Mouse (Mus musculus): ENCODE measurements around the gene Prkd3. TPM values are rescaled to one million over a fixed set of nuclear protein-coding genes. Genes with fewer than 3 reads are reported as not detected.

Gene Prkd3
- 34.4 and 42.7 TPM in 2 replicates for polyA plus RNA-seq (2016; fragmentation: Nextera tagmentation; extraction: Ambion mirVana)

DNA sequence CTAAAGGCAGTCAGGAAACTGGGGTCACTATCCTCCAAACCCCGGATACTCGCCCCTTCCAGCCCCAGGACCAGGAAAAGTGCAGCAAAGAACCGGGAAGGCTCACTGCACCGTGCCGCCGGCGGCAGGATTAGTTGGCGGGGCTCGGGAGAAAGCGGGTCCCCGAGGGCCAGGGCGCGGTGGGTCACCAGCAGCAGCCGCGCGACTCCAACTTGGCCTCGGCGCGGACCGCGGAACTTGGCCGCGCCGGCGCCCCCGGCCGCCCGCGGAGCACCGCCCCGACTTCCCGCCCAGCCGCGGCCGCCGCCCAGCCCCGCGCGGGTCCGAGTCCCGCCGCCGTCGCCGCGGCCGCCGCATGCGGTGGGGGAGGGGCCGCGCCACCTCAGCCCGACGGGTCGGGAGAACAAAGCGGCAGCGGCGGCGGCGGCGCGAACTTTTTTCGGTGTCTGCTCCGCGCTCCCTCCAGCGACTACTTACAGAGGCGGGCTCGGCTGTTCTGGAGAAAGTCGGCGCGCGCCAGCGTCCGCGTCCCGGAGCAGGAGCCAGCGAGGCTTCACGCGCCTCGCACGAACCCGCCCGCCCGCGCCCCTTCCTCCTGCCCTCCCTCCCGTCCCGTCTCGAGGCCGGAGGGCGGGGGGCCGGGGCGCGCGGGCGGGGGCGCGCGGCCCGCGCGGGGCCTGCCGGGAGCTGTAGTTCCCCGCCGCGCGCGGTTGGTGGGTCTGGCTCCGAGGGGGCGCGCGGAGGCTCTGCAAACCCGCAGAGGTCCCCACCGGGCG lies at the start of gene Prkd3:
Gene Prkd3 (minus strand): TSS at position 609 of the 776 bp plus-strand sequence.
- Histone ChIP-seq H3K27ac (peak within 1 kb of the TSS; percentile 98), H3K27me3 (ENCODE audit: insufficient read depth, poor library complexity, severe bottlenecking) (peaks cover 20% of the 10 kb centered on the region), H3K9me3 (no peaks in the 10 kb centered on the region), H3K4me1 (replicated peaks) (peaks cover 25% of the 10 kb centered on the region), H3K4me3 (peak within 1 kb of the TSS; percentile 88), H3K36me3 (0 out of 2 replicates have a peak, but pooled peaks cover under 1% of the 10 kb centered on the region)
- under 1% methylated on average over 100 of the region's 113 CpGs for WGBS
- DNase-seq (ENCODE audit: low spot score) = peak; percentile 82

GRCm38 (mm10) chr17:79069766-79070480 lies 49.3 kb upstream of the Prkd3 start:
- no peaks in the 10 kb centered on the region for H3K27me3 ChIP-seq (ENCODE audit: insufficient read depth, poor library complexity, severe bottlenecking)
- H3K4me3 ChIP-seq = no peak overlapping the region
- H3K9me3 ChIP-seq = no peaks in the 10 kb centered on the region
- WGBS = 89% methylated on average over 14 of the region's 14 CpGs
- peaks cover 6% of the 10 kb centered on the region; the same call in 1 of the 2 replicates for H3K4me1 ChIP-seq (replicated peaks)
- DNase-seq (ENCODE audit: low spot score) = no peak
- H3K36me3 ChIP-seq = no peaks in the 10 kb centered on the region
- peak overlapping the region; percentile 2; the same call in 1 of the 2 replicates for H3K27ac ChIP-seq

DNA sequence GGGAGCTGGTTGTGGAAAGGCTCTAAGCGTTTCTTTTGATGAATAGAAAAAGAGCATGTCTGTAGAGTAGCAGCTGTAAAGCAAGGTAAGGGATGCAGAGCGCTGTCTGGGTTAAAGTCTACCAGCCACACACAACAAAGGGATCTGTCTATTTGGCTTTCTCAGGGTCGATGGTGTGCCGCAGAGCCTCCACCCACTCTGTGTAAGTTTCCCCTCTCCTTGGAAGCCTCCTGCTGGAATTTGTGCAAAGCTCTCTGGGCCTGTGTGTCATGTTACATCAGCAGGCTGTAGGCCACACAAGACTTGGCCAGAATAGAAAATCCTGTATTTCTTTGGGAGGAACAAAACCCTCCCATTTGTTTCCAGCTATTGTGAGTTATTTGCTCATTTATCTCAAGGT lies 48.4 kb upstream of the Prkd3 start:
- WGBS = 33% methylated on average over 4 of the region's 4 CpGs
- peak overlapping the region; percentile 64; the same call in 1 of the 2 replicates for H3K27ac ChIP-seq
- DNase-seq (ENCODE audit: low spot score) = peak; percentile 30

GRCm38 (mm10) chr17:79068581-79068980 lies 48.0 kb upstream of the Prkd3 start:
- Histone ChIP-seq H3K9me3 (no peaks in the 10 kb centered on the region), H3K4me3 (no peak overlapping the region), H3K27me3 (ENCODE audit: insufficient read depth, poor library complexity, severe bottlenecking) (no peaks in the 10 kb centered on the region), H3K4me1 (replicated peaks) (peaks cover 6% of the 10 kb centered on the region; the same call in 1 of the 2 replicates), H3K27ac (peak overlapping the region; percentile 64; the same call in 1 of the 2 replicates), H3K36me3 (no peaks in the 10 kb centered on the region)
- WGBS = 77% methylated on average over 7 of the region's 7 CpGs
- DNase-seq (ENCODE audit: low spot score) = no peak

More for the DNA sequence above, 48.4 kb upstream of the Prkd3 start:
- Histone ChIP-seq H3K4me3 (no peak overlapping the region), H3K36me3 (no peaks in the 10 kb centered on the region), H3K27me3 (ENCODE audit: insufficient read depth, poor library complexity, severe bottlenecking) (no peaks in the 10 kb centered on the region), H3K4me1 (replicated peaks) (peaks cover 6% of the 10 kb centered on the region; the same call in 1 of the 2 replicates), H3K9me3 (no peaks in the 10 kb centered on the region)

GRCm38 (mm10) chr17:79064250-79064649 lies 43.6 kb upstream of the Prkd3 start:
- no peak for DNase-seq (ENCODE audit: low spot score)
- 76% methylated on average over 1 of the region's 1 CpGs for WGBS
- H3K27ac ChIP-seq = no peak overlapping the region
- no peaks in the 10 kb centered on the region for H3K27me3 ChIP-seq (ENCODE audit: insufficient read depth, poor library complexity, severe bottlenecking)
- no peaks in the 10 kb centered on the region for H3K36me3 ChIP-seq
- peaks cover 5% of the 10 kb centered on the region; the same call in 1 of the 2 replicates for H3K4me1 ChIP-seq (replicated peaks)
- H3K9me3 ChIP-seq = no peaks in the 10 kb centered on the region
- no peak overlapping the region for H3K4me3 ChIP-seq

- Histone ChIP-seq H3K9me3 (no peaks in the 10 kb centered on the region), H3K36me3 (no peaks in the 10 kb centered on the region), H3K27me3 (ENCODE audit: insufficient read depth, poor library complexity, severe bottlenecking) (no peaks in the 10 kb centered on the region), H3K27ac (no peak overlapping the region), H3K4me1 (replicated peaks) (no peaks in the 10 kb centered on the region), H3K4me3 (no peak overlapping the region)
- DNase-seq (ENCODE audit: low spot score) = no peak
- WGBS = 82% methylated on average over 5 of the region's 5 CpGs
Measured at GRCm38 (mm10) chr17:79060221-79060620, 39.6 kb upstream of the Prkd3 start.

DNA sequence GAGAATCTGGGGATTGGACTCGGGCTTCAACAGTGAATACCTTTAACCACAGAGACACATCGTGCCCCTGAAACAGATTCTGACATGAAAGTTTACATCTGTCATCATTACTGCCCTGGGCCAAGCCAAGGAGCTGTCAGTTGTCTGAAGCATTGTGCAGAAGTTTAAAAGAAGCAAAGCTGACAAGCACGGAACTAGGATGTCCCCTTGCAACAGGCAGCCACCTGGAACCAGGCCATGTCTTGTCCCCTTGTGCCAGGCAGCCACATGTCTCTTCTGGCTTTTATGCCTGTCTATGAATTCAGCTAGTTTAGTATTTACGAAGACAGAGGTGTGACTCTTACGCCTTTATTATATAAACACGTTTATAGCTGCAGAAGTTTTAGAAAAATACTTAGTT lies 37.7 kb upstream of the Prkd3 start:
- no peak overlapping the region for H3K27ac ChIP-seq
- no peak for DNase-seq (ENCODE audit: low spot score)
- H3K4me1 ChIP-seq (replicated peaks) = no peaks in the 10 kb centered on the region
- H3K27me3 ChIP-seq (ENCODE audit: insufficient read depth, poor library complexity, severe bottlenecking) = peaks cover 11% of the 10 kb centered on the region
- H3K9me3 ChIP-seq = no peaks in the 10 kb centered on the region
- no peaks in the 10 kb centered on the region for H3K36me3 ChIP-seq
- 82% methylated on average over 6 of the region's 6 CpGs for WGBS
- no peak overlapping the region for H3K4me3 ChIP-seq

DNA sequence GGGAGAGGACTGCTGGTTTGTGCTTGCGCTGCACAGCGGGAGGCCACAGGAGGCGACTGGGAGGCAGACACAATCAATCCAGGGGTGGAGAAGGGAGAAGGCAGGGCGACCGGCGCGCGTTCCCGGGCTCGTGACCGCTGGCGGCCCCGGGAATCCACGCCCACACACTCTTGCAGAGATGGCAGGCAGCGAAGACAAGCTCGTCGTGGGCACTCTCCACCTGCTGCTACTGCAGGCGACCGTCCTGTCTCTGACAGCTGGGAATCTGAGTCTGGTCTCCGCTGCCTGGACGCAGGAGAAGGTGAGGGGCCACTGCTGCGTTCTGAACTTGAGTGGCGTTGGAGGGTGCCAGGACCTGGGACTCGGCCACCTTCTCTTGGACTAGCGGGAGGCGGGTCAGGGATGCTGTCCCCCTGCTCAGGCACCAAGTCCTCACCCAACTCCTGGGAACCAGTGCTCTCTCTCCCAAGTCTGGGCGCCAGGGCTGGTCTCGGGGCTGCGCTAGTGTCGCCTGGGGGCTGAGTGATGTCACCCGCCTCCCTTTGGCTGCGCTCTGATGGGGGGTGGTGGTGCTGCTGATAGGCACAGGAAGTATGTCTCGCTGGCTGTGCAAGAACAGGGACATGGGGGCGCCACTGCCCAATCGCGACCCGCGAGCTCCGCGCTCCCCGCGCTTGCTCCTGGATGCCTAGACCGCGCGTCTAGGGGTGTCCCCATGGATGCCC lies 31.6 kb upstream of the Prkd3 start:
- WGBS = under 1% methylated on average over 45 of the region's 45 CpGs
- peak; percentile 68 for DNase-seq (ENCODE audit: low spot score)
- Histone ChIP-seq H3K4me3 (peak overlapping the region; percentile 73), H3K36me3 (no peaks in the 10 kb centered on the region), H3K27ac (peak overlapping the region; percentile 76), H3K27me3 (ENCODE audit: insufficient read depth, poor library complexity, severe bottlenecking) (peaks cover 24% of the 10 kb centered on the region), H3K9me3 (no peaks in the 10 kb centered on the region), H3K4me1 (replicated peaks) (peaks cover 15% of the 10 kb centered on the region; the same call in 1 of the 2 replicates)

DNA sequence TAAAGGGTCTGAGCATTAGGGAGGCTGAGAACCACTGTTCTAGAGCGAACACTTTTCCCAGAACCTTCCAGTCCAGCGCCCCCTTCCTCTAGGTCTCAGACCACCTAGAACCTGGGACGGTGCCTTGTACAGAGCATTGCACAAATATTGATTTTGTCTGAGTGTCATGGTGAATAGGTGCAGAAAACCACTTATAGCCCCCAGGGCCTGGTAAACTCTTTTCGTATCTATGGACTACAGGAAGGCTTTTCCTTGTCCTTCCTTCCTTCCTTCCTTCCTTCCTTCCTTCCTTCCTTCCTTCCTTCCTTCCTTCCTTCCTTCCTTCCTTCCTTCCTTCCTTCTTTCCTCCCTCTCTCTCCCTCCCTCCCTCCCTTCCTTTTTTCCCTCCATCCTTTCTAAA lies 31.0 kb upstream of the Prkd3 start, which contains the start of gene Qpct:
Gene Qpct (plus strand): TSS at position 301 of the 400 bp plus-strand sequence.
- 76% methylated on average over 4 of the region's 4 CpGs for WGBS
- H3K27ac ChIP-seq = peak within 1 kb of the TSS; percentile 76
- H3K4me3 ChIP-seq = peak within 1 kb of the TSS; percentile 73
- DNase-seq (ENCODE audit: low spot score) = no peak
- no peaks in the 10 kb centered on the region for H3K36me3 ChIP-seq
- peaks cover 15% of the 10 kb centered on the region; the same call in 1 of the 2 replicates for H3K4me1 ChIP-seq (replicated peaks)
- peaks cover 24% of the 10 kb centered on the region for H3K27me3 ChIP-seq (ENCODE audit: insufficient read depth, poor library complexity, severe bottlenecking)
- H3K9me3 ChIP-seq = no peaks in the 10 kb centered on the region

- 92% methylated on average over 2 of the region's 2 CpGs for WGBS
- Histone ChIP-seq H3K27ac (no peak overlapping the region), H3K4me3 (no peak overlapping the region), H3K27me3 (ENCODE audit: insufficient read depth, poor library complexity, severe bottlenecking) (no peaks in the 10 kb centered on the region), H3K36me3 (no peaks in the 10 kb centered on the region), H3K9me3 (no peaks in the 10 kb centered on the region), H3K4me1 (replicated peaks) (no peaks in the 10 kb centered on the region)
- no peak for DNase-seq (ENCODE audit: low spot score)
Measured at GRCm38 (mm10) chr17:79043705-79044104, 23.1 kb upstream of the Prkd3 start.

- H3K4me1 ChIP-seq (replicated peaks) = no peaks in the 10 kb centered on the region
- H3K36me3 ChIP-seq = no peaks in the 10 kb centered on the region
- no peaks in the 10 kb centered on the region for H3K9me3 ChIP-seq
- no peak overlapping the region for H3K27ac ChIP-seq
- no peak overlapping the region for H3K4me3 ChIP-seq
- no peaks in the 10 kb centered on the region for H3K27me3 ChIP-seq (ENCODE audit: insufficient read depth, poor library complexity, severe bottlenecking)
- no peak for DNase-seq (ENCODE audit: low spot score)
Measured at GRCm38 (mm10) chr17:79039660-79040059, 19.0 kb upstream of the Prkd3 start.

DNA sequence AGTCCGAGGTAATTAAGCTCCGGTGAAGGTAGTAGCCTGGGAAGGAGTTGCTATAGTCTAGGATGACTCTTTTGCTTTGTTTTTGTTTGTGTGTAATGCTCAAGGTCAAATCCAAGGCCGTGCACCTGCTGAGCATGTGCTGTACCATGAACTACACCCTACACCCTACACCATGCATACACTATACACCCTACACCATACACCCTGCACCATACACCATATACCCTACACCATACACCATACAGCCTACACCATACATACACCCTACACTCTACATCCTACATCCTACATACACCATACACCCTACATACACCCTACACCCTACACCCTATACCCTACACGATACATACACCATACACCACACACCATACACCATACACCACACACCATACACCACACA lies 12.2 kb upstream of the Prkd3 start:
- no peaks in the 10 kb centered on the region for H3K27me3 ChIP-seq (ENCODE audit: insufficient read depth, poor library complexity, severe bottlenecking)

More for the DNA sequence above, 12.2 kb upstream of the Prkd3 start:
- no peaks in the 10 kb centered on the region for H3K4me1 ChIP-seq (replicated peaks)
- H3K4me3 ChIP-seq = no peak overlapping the region
- no peak for DNase-seq (ENCODE audit: low spot score)
- no peak overlapping the region for H3K27ac ChIP-seq
- H3K36me3 ChIP-seq = no peaks in the 10 kb centered on the region
- WGBS = 87% methylated on average over 4 of the region's 4 CpGs
- no peaks in the 10 kb centered on the region for H3K9me3 ChIP-seq
